Mouse (Mus musculus) hindbrain, embryonic 14.5 days (tissue): Measurements from ENCODE around the gene Gm16503. TPM values are rescaled to one million over a fixed set of nuclear protein-coding genes. Genes with fewer than 3 reads are reported as not detected.
"Not testable (repeated sequence)": the region's sequence is repeated elsewhere in the genome, so short reads cannot be mapped to it uniquely, and the experiment has no call there.

Source experiments
- ATAC-seq: fragments of 200-750 bp; cut with Nextera tagmentation; 2 replicates; pipeline ENCODE4 v1.8.0; 2017; ENCODE audit warnings: moderate number of reproducible peaks, mild to moderate bottlenecking, moderate TSS enrichment, moderate library complexity; ENCODE audit not compliant: low FRiP score
- DNase-seq: peaks from one replicate; pipeline ENCODE4 v3.0.0-alpha.2; 2015; ENCODE audit warnings: low spot score
- H3K27ac ChIP-seq: fragments of 300-500 bp; sonication (generic); 2 replicates; pipeline ENCODE4 v1.5.1; 2014; ENCODE audit warnings: mild to moderate bottlenecking, moderate library complexity
- H3K27me3 ChIP-seq: fragments of 300-500 bp; sonication (generic); 2 replicates; pipeline ENCODE4 v1.6.1; 2014; ENCODE audit warnings: mild to moderate bottlenecking, low read length, mixed read lengths; ENCODE audit not compliant: control insufficient read depth, insufficient read depth
- H3K36me3 ChIP-seq: fragments of 300-500 bp; sonication (generic); replicated peaks from 2 replicates; pipeline ENCODE4 v1.6.1; 2014; ENCODE audit not compliant: control insufficient read depth, insufficient read depth
- H3K4me1 ChIP-seq: fragments of 300-500 bp; sonication (generic); replicated peaks from 2 replicates; pipeline ENCODE4 v1.6.1; 2014; ENCODE audit warnings: antibody characterized with exemption, low read length, mixed read lengths; ENCODE audit not compliant: control insufficient read depth, insufficient read depth
- H3K4me2 ChIP-seq: fragments of 300-500 bp; sonication (generic); replicated peaks from 2 replicates; pipeline ENCODE4 v1.6.1; 2014; ENCODE audit warnings: mild to moderate bottlenecking, moderate library complexity
- H3K4me3 ChIP-seq: fragments of 300-500 bp; sonication (generic); replicated peaks from 2 replicates; pipeline ENCODE4 v1.5.1; 2014; ENCODE audit warnings: mild to moderate bottlenecking, low read length
- H3K9ac ChIP-seq: fragments of 300-500 bp; sonication (generic); 2 replicates; pipeline ENCODE4 v1.6.1; 2014
- H3K9me3 ChIP-seq: fragments of 300-500 bp; sonication (generic); 2 replicates; pipeline ENCODE4 v1.6.1; 2016; ENCODE audit warnings: low read length; ENCODE audit not compliant: control insufficient read depth
- WGBS: fragments of 180-500 bp; shearing (Covaris S2); extraction: QIAGEN DNeasy Blood & Tissue Kit; methylation state at CpG from one replicate; pipeline ENCODE4 v1.1.7; 2014; 5-methylcytosine and 5-hydroxymethylcytosine counted together
- polyA plus RNA-seq: library from polyadenylated mRNA; unstranded; fragments of >200 nt; fragmentation: Nextera tagmentation; extraction: Ambion mirVana; gene quantifications from 2 replicates; pipeline ENCODE4 v1.2.1, GENCODE M21; 2014

The Gm16503 gene
- polyA plus RNA-seq = 0.48 and 0.80 TPM in 2 replicates

DNA sequence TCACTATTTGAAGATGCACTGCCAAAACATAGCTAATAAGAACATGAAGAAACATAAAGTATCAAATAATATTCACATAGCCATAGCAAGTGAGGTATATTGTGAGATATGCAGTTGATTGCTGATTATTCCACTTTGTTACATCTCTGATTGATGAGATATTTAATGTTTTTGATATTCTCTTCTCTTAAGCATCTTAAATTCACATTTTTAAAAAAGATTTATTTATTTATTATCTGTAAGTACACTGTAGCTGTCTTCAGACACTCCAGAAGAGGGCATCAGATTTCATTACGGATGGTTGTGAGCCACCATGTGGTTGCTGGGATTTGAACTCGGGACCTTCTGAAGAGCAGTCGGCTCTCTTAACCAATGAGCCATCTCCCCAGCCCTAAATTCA, at the start of gene Gm16503:
Gm16503 (plus strand) TSS at position 301 of the 400 bp plus-strand sequence.
- peaks cover 70% of the 10 kb centered on the region for H3K9me3 ChIP-seq
- H3K4me2 ChIP-seq, H3K27ac ChIP-seq, H3K4me3 ChIP-seq, H3K27me3 ChIP-seq, H3K4me1 ChIP-seq, H3K36me3 ChIP-seq, ATAC-seq, H3K9ac ChIP-seq, DNase-seq: not testable (repeated sequence)
- WGBS = 90% methylated on average over 3 of the region's 3 CpGs

DNA sequence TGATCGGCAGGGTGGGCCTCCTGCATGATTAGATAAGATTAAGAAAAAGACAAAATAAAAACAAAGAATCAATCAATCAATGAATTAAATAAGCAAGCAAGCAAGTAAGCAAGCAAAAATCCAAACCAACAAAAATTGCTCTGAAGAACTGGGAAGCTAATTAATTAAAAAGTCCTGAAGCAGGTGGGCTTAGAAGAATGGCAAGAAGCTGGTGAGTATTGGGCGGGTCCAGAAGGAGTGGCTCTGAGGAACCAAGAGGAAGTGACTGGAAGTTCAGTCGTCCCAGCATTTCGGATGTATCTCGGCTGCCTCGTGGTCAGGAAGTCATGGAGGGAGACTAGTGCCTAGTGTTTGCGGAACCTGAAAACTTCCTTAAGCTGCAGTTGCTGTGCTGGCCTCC, 47.9 kb upstream of the Gm16503 start, which contains the start of gene Zfp982:
Zfp982 (plus strand) TSS at position 301 of the 400 bp plus-strand sequence.
- ATAC-seq, H3K27ac ChIP-seq, H3K9ac ChIP-seq, H3K4me3 ChIP-seq, DNase-seq, H3K4me1 ChIP-seq, H3K36me3 ChIP-seq, H3K27me3 ChIP-seq, H3K4me2 ChIP-seq: not testable (repeated sequence)
- 91% methylated on average over 7 of the region's 7 CpGs for WGBS
- peaks cover 80% of the 10 kb centered on the region for H3K9me3 ChIP-seq

DNA sequence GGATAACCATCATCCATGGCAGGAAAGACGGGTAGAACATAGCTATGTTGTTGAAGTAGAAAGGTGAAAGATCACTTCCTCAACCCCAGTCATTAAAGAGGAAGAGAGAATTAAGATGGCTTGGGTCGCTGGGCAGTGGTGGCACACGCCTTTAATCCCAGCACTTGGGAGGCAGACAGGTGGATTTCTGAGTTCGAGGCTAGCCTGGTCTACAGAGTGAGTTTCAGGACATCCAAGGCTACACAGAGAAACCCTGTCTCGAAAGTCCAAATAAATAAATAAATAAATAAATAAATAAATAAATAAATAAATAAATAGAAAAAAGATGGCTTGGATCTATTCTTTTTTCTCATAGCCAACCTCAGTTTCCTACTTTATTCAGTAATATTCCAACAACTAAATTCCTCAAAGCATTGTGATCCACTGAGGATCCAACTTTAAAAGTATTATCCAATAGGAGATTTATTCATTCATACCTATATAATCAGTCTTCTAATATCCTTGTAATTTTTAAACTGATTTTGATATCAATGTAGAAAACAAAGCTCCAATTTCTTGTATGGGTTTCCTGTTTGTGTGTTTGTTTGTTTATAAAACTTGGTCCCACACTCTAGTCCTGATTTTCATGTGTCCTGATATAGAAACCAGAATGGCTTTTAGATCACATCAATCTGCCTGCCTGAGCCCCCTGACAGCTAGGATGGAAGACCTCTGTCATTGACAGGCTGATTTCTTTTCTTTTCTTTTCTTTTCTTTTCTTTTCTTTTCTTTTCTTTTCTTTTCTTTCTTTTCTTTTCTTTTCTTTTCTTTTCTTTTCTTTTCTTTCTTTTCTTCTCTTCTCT, 41.0 kb upstream of the Gm16503 start:
- H3K27ac ChIP-seq, H3K9ac ChIP-seq, H3K4me1 ChIP-seq, ATAC-seq, DNase-seq, H3K4me3 ChIP-seq, H3K36me3 ChIP-seq, H3K4me2 ChIP-seq, H3K27me3 ChIP-seq: not testable (repeated sequence)
- peaks cover 46% of the 10 kb centered on the region for H3K9me3 ChIP-seq
- 92% methylated on average over 5 of the region's 5 CpGs for WGBS

DNA sequence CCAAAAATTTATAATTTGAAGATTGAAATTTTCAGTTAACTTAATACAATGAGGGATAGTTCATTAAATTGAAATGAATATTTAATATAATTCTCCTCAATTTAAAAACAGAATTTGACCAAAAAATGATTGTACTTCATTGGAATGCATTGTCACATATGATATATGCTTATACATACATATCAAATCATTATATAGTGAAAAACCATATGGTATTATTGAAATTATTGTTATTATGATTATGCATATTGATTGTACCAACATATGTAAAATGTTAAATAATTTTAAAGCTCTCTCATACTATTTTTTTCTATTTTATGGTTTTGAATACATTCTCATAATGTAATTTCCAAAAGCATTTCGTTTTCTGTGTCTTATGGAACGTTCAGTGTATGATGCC, 30.8 kb upstream of the Gm16503 start:
- DNase-seq (no peak), ATAC-seq (no peak)
- WGBS = 89% methylated on average over 2 of the region's 2 CpGs
- Histone ChIP-seq H3K27me3 (no peaks in the 10 kb centered on the region), H3K4me2 (no peak overlapping the region), H3K4me1 (no peaks in the 10 kb centered on the region), H3K36me3 (no peaks in the 10 kb centered on the region), H3K4me3 (no peak overlapping the region), H3K27ac (no peak overlapping the region), H3K9me3 (peaks cover 51% of the 10 kb centered on the region), H3K9ac (no peak overlapping the region)

DNA sequence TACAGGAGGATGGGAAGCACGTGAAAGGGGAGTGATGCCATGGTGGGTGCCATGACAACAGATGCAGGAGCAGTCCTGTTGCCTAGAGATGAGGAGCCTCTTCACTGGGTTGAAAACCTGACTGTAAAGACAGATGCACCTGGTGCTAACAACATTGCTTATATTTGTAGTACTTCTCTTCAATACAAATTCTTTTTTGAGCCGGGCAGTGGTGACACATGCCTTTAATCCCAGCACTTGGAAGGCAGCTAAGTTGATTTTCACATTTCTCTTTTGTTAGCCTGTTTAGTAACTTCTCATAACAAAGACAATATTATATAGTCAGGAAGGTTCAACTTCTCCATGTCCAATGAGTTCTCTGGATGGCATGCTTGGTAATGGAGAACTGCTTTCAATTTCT, 21.0 kb upstream of the Gm16503 start:
- Histone ChIP-seq H3K4me1 (no peaks in the 10 kb centered on the region), H3K27ac (no peak overlapping the region), H3K9ac (no peak overlapping the region), H3K4me3 (no peak overlapping the region), H3K9me3 (peaks cover 89% of the 10 kb centered on the region), H3K27me3 (no peaks in the 10 kb centered on the region), H3K36me3 (no peaks in the 10 kb centered on the region), H3K4me2 (no peak overlapping the region)
- ATAC-seq = no peak
- DNase-seq = no peak
- 79% methylated on average over 2 of the region's 2 CpGs for WGBS

DNA sequence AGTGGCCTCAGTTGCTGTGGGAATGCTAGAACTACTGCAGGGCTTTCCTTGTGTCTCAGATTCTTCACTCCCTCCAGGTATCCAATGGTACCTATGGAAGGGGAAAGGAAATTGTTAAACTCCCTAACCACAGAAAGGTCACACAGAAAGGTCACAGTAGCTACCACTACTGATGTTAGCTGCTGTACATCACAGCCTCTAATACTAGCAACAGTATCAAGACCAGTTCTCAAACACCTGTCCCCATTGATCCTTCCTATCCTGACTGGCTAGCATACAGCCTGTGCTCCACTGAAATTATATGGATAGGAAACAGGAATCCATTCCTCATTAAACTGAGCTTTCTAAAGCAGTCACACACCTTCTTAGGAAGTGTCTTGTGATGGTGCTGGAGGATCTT, 19.9 kb upstream of the Gm16503 start:
- no peaks in the 10 kb centered on the region for H3K36me3 ChIP-seq
- ATAC-seq = peak; percentile 42
- no peaks in the 10 kb centered on the region for H3K4me1 ChIP-seq
- no peaks in the 10 kb centered on the region for H3K27me3 ChIP-seq
- no peak for DNase-seq
- no peak overlapping the region for H3K27ac ChIP-seq
- peaks cover 91% of the 10 kb centered on the region for H3K9me3 ChIP-seq
- H3K4me2 ChIP-seq = no peak overlapping the region
- H3K4me3 ChIP-seq = no peak overlapping the region
- no peak overlapping the region for H3K9ac ChIP-seq

DNA sequence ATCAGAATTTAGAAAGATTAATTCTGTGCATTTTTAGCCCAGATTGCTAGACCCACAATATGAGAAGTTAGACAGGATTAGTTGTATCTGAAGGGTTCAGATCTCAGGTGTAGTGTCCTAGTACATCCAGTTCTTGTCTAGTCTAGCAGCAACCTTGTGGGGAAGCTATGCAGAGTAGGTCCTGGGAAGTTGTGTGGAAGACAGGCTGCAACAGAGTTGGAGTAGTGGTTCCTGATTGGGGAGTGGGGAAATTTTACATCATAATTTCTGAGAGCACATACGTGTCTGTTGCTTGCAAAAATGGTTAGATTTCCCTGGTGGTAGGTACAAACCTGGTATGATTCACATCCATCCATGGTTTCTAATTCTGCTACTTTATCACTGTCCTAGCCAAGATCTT, 14.9 kb upstream of the Gm16503 start:
- ATAC-seq = no peak

DNA sequence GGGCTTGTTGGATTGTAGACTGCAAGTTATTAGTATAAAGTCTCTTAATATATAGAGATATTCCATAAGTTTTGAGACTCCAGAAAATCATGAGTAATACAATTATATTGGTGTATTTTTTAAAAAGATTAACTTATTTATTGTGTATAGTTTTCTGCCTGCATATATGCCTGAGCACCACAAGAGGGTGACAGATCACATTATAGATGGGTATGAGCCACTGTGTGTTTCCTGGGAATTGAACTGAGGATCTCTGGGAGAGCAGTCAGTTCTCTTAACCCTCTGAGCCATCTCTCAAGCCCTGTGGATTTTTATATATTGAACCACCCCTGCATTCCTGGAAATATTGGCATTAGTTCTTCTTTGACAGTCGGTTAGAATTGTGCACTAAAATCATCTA, 9.7 kb upstream of the Gm16503 start:
- ATAC-seq (no peak), DNase-seq (no peak)
- Histone ChIP-seq H3K9ac (no peak overlapping the region), H3K27me3 (no peaks in the 10 kb centered on the region), H3K4me2 (no peak overlapping the region), H3K27ac (no peak overlapping the region), H3K4me1 (no peaks in the 10 kb centered on the region), H3K4me3 (no peak overlapping the region), H3K9me3 (peaks cover 80% of the 10 kb centered on the region), H3K36me3 (no peaks in the 10 kb centered on the region)
- 86% methylated on average over 1 of the region's 1 CpGs for WGBS

More for the DNA sequence above, 14.9 kb upstream of the Gm16503 start:
- H3K4me3 ChIP-seq = no peak overlapping the region
- H3K9ac ChIP-seq = no peak overlapping the region
- no peaks in the 10 kb centered on the region for H3K36me3 ChIP-seq
- H3K9me3 ChIP-seq = peaks cover 88% of the 10 kb centered on the region
- H3K4me1 ChIP-seq = no peaks in the 10 kb centered on the region
- H3K27me3 ChIP-seq = no peaks in the 10 kb centered on the region
- no peak for DNase-seq
- no peak overlapping the region for H3K27ac ChIP-seq
- WGBS = 88% methylated on average over 1 of the region's 1 CpGs
- H3K4me2 ChIP-seq = no peak overlapping the region

DNA sequence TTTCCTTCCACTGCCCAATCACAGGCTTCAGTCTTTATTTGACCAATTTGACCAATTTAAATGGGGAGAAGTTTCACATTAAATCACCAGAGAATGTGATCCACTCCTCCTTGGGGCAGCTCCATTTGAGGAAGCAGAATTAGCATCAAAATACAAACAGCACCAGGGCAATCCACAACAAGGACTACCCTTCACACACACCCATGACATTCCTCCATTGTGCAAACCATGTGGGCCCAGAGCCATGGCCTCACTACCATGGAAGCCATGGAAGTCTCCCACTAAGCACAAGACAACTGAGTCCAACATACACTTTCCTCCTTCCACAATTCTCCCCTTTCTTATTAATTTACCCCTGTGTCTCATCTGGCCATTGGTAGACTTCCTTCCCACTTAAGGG, 4.1 kb upstream of the Gm16503 start:
- DNase-seq, H3K36me3 ChIP-seq, H3K27me3 ChIP-seq, H3K4me2 ChIP-seq, H3K4me1 ChIP-seq, H3K27ac ChIP-seq, H3K9ac ChIP-seq, H3K4me3 ChIP-seq, ATAC-seq: not testable (repeated sequence)
- peaks cover 77% of the 10 kb centered on the region for H3K9me3 ChIP-seq
